In the genomic region with DNA sequence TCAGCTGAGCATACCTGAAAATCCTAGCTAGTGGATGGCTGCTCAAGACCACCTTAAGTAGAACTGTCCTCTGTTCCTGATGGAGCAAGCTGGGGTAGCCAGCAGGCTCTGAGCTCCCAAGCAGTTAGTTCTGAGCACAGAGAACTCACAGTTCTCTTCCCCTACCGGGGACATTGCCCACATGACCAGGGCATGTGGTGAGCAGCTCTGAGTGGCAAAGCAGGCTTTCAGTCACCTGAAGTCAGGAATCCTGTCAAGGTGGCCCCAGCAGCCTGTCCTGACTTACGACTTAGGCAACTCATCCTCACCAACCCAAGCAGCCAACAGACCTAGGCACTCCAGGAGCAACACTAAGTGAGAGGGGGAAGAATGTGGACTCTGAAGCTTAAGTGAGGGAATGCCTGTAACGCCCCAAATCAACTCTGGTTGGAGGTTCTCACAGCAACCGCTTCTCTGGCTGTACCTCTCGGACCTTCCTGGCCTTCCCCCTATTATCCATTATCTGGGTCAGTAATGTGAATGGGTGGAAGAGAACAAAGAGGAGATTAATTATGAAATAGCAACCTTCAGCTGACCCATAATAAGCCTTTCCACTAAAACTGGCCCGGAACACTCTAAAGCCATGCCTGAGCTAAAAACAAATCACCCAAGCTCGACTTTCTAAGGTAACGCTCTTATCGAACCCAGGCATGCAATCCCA, we compare ENCODE assay signal across 9 mouse cellular contexts.
A peak's percentile ranks its signal among the peaks of the same experiment; 100 is the strongest.
DNase-seq lines count a peak whose midpoint lies in the region; ATAC-seq lines count a peak whose summit lies in the region.
"Had no signal": no experiment of that assay in that cellular context is flagged by ENCODE, and none has a peak within 500 bp of the region (broad histone marks: within the 10 kb centered on the region; RNA-seq: fewer than 3 reads in every experiment).

No protein-coding gene starts in this region.

- no peaks in the 10 kb centered on the region for H3K36me3 ChIP-seq in kidney, embryonic 14.5 days (ENCODE audit: control insufficient read depth, insufficient read depth, low read length)
- no peaks in the 10 kb centered on the region for H3K36me3 ChIP-seq in embryonic facial prominence, embryonic 14.5 days (ENCODE audit: control insufficient read depth, insufficient read depth, low read length)
- H3K36me3 ChIP-seq in intestine, embryonic 15.5 days: no peaks in the 10 kb centered on the region
- H3K36me3 ChIP-seq in neural tube, embryonic 13.5 days: no peaks in the 10 kb centered on the region
- H3K36me3 ChIP-seq: limb, embryonic 15.5 days had no signal

- peak overlapping the region; percentile 30; the same call in 1 of the 2 replicates for H3K4me2 ChIP-seq in kidney, embryonic 14.5 days (replicated peaks; ENCODE audit: low read depth, low read length)
- H3K4me2 ChIP-seq in embryonic facial prominence, embryonic 14.5 days (ENCODE audit: low read depth, low read length): peak overlapping the region; percentile 47; the same call in 1 of the 2 replicates
- H3K4me2 ChIP-seq in intestine, embryonic 15.5 days (replicated peaks): peak overlapping the region; percentile 50
- H3K4me2 ChIP-seq in neural tube, embryonic 13.5 days: peak overlapping the region; percentile 58

- DNase-seq in kidney, adult 11 months: no peak
- DNase-seq in embryonic facial prominence, embryonic 14.5 days (ENCODE audit: low spot score): no peak
- DNase-seq in thymus, postnatal 14 days: no peak
- no peak for DNase-seq in adrenal gland, adult 18-20 months (ENCODE audit: low spot score in 2 of 2)

- H3K9ac ChIP-seq in kidney, embryonic 14.5 days (ENCODE audit: low read depth, low read length): no peak overlapping the region
- H3K9ac ChIP-seq in embryonic facial prominence, embryonic 14.5 days (ENCODE audit: low read depth, low read length): no peak overlapping the region
- no peak overlapping the region for H3K9ac ChIP-seq in intestine, embryonic 15.5 days
- peak overlapping the region; percentile 67 for H3K9ac ChIP-seq in neural tube, embryonic 13.5 days
- H3K9ac ChIP-seq: limb, embryonic 15.5 days had no signal

- no peak overlapping the region for H3K4me3 ChIP-seq in kidney, embryonic 14.5 days (ENCODE audit: low read length)
- H3K4me3 ChIP-seq in embryonic facial prominence, embryonic 14.5 days (ENCODE audit: low read depth, low read length): no peak overlapping the region
- no peak overlapping the region for H3K4me3 ChIP-seq in intestine, embryonic 15.5 days (replicated peaks)
- H3K4me3 ChIP-seq in neural tube, embryonic 13.5 days: no peak overlapping the region

- peak overlapping the region; percentile 14; the same call in 1 of the 2 replicates for H3K27ac ChIP-seq in kidney, embryonic 14.5 days (ENCODE audit: low read depth, low read length)
- H3K27ac ChIP-seq in embryonic facial prominence, embryonic 14.5 days (replicated peaks; ENCODE audit: low read depth, low read length): no peak overlapping the region
- no peak overlapping the region for H3K27ac ChIP-seq in intestine, embryonic 15.5 days
- no peak overlapping the region for H3K27ac ChIP-seq in neural tube, embryonic 13.5 days (replicated peaks)
- H3K27ac ChIP-seq: limb, embryonic 15.5 days had no signal

- 64% methylated on average over 9 of the region's 9 CpGs for WGBS in kidney, embryonic 14.5 days
- WGBS in embryonic facial prominence, embryonic 14.5 days: 65% methylated on average over 9 of the region's 9 CpGs
- 66% methylated on average over 9 of the region's 9 CpGs for WGBS in intestine, embryonic 15.5 days
- WGBS in neural tube, embryonic 13.5 days: 69% methylated on average over 9 of the region's 9 CpGs

- peak; percentile 24; the same call in 1 of the 2 replicates for ATAC-seq in kidney, embryonic 14.5 days (ENCODE audit: low FRiP score, low TSS enrichment)
- no peak for ATAC-seq in embryonic facial prominence, embryonic 14.5 days (ENCODE audit: low read depth)
- ATAC-seq in intestine, embryonic 15.5 days: peak; percentile 37; the same call in 1 of the 2 replicates
- no peak; the same call in 1 of the 2 replicates for ATAC-seq in neural tube, embryonic 13.5 days (ENCODE audit: low read depth)
- no peak for ATAC-seq in granulocyte monocyte progenitor cell, adult 5-6 weeks (replicated peaks; ENCODE audit: poor library complexity, severe bottlenecking)

- peaks cover 7% of the 10 kb centered on the region for H3K4me1 ChIP-seq in kidney, embryonic 14.5 days (ENCODE audit: control insufficient read depth, insufficient read depth, low read length)
- H3K4me1 ChIP-seq in embryonic facial prominence, embryonic 14.5 days (ENCODE audit: control insufficient read depth, insufficient read depth, low read length): peaks cover 8% of the 10 kb centered on the region; the same call in 1 of the 2 replicates
- peaks cover 5% of the 10 kb centered on the region; the same call in 1 of the 2 replicates for H3K4me1 ChIP-seq in intestine, embryonic 15.5 days (replicated peaks)
- peaks cover 41% of the 10 kb centered on the region for H3K4me1 ChIP-seq in neural tube, embryonic 13.5 days (replicated peaks)

- no peaks in the 10 kb centered on the region for H3K9me3 ChIP-seq in kidney, embryonic 14.5 days (ENCODE audit: control insufficient read depth, low read length)
- no peaks in the 10 kb centered on the region for H3K9me3 ChIP-seq in embryonic facial prominence, embryonic 14.5 days (ENCODE audit: control insufficient read depth, low read length)
- no peaks in the 10 kb centered on the region for H3K9me3 ChIP-seq in intestine, embryonic 15.5 days
- no peaks in the 10 kb centered on the region for H3K9me3 ChIP-seq in neural tube, embryonic 13.5 days
- H3K9me3 ChIP-seq: limb, embryonic 15.5 days had no signal

- no peaks in the 10 kb centered on the region for H3K27me3 ChIP-seq in kidney, embryonic 14.5 days (ENCODE audit: control insufficient read depth, insufficient read depth, low read length)
- H3K27me3 ChIP-seq in embryonic facial prominence, embryonic 14.5 days (replicated peaks; ENCODE audit: control insufficient read depth, insufficient read depth, low read length): no peaks in the 10 kb centered on the region
- no peaks in the 10 kb centered on the region for H3K27me3 ChIP-seq in intestine, embryonic 15.5 days (replicated peaks)
- H3K27me3 ChIP-seq in neural tube, embryonic 13.5 days: no peaks in the 10 kb centered on the region
- H3K27me3 ChIP-seq: limb, embryonic 15.5 days had no signal

Comparison
In these comparisons a context has a peak if more than half of its experiments do, and no peak if none do; other contexts are left out.
1. ATAC-seq: peak in kidney, embryonic 14.5 days (single experiment) and intestine, embryonic 15.5 days (single experiment); none in embryonic facial prominence, embryonic 14.5 days (single experiment), neural tube, embryonic 13.5 days (single experiment) and granulocyte monocyte progenitor cell, adult 5-6 weeks (single experiment).
2. Peak in every context shown above with its lines, with median percentiles within 50 percentile points of each other: H3K4me2 ChIP-seq.